Mouse (Mus musculus) adrenal gland, adult 2 months (tissue): ENCODE data around the gene Hyal5. TPM values are rescaled to one million over a fixed set of nuclear protein-coding genes. Genes with fewer than 3 reads are reported as not detected.

Experiments
- DNase-seq: peaks from one replicate; pipeline ENCODE4 v3.0.0; 2021
- long read RNA-seq: library from polyadenylated mRNA; stranded (forward); transcript quantifications from one replicate; pipeline ENCODE4 v2.0.0, GENCODE M21; 2021
- polyA plus RNA-seq: library from polyadenylated mRNA; depleted of rRNA; stranded (reverse); fragments of >200 nt; gene quantifications from 2 replicates; pipeline ENCODE4 v1.2.3, GENCODE M21; 2012; rRNA removed
- total RNA-seq, 2 experiments: library from RNA; stranded (reverse); gene quantifications; 2 replicates each; pipeline ENCODE4 v1.2.3; 2021

The Hyal5 gene
- total RNA-seq (not detected), polyA plus RNA-seq (not detected in 2 replicates)
- long read RNA-seq = 0 reads

DNA sequence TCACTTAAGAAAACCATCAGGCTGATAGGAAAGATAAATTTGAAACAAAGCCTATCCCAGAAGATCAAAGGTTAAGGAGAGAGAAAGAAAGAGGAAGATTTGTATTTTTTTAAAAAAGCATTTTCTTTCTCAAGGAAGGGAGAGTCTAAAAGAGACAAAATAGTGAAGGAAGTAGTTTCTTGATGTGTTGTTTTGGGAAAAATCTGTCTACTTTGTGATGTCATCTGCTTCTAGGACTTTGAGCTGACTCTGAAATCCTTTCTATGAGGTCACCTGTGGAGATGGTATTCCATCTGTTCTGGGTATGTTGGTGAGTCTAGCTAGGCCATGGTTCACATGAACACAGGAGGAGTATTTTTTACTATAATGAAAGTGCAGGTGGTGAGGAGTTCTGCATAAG, at the start of gene Hyal5:
Hyal5 (plus strand) TSS at position 301 of the 400 bp plus-strand sequence.
- DNase-seq = no peak

- no peak for DNase-seq
Measured at GRCm38 (mm10) chr6:24822070-24822469, 35.7 kb upstream of the Hyal5 start.

DNA sequence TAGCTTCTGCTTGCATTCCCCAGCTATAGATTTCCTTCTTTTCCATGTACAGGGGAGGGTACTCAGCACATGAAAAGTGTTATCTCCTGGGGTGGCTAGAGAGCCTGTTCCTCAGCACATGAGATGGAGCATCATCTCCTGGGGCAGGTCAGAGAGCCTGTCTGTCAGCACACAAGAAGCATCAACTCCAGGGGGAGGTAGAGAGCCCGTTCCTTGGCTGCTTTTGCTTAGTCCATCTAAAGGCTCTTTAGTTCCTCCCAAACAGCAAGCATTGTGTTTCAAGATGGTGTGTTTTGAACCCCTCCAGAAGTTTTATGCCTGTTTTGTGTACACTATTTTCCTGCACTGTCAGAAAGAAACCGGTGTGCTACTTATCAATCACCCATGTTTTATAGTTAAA, 2.5 kb downstream of the Hyal5 start:
- peak; percentile 2 for DNase-seq

DNA sequence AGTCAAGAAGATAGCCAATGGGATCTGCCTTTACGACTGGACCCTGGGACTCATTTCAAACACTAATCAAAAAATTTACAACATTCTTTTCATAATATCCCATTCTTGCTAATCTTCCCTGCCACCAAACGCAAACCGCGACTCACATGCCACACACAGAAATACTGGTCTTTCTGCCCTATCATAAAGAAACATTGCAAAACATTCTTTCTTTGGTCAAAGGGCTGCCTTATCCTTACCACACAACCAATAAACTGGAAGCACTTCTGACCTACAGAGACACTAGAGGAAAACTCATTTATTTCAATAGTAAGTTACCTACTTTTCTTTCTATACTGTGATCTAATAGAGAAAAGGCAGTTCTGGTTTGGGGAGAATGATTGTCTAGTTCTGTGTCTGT, 5.9 kb downstream of the Hyal5 start:
- no peak for DNase-seq

DNA sequence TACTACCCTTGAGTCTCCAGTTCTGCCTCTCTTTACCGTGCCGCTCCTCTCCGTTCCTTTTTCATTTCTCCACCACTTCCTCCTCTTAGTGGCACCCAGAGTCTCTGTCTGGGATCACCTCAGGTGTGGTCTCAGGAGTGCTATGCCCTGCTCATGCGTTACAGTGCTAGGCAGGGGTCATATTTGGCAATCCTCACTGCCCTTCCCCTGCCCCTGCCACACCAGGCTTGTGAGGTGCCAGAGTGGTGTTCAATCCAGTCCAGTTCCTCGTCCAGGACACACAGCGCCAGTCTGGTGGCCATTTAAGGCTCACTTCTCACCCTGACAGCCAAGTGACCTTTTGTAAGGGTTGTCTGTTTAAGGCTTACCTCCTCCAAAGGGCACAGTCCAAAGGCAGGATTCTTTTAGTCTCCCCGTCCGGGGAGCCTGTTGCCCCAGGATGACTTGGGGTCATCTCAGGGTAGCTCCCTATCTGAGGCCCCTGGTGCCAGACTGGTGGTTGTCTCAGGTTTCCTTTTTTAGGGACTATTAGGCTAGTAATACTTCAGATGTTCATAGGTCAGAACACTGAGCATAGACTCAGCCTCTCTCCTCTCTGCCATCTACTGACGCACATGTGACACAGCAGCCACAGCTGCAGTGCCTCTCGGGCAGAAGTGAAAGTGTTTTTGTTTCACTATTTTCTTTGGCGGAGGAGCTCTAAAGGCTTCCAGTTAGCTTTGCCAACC, 36.5 kb downstream of the Hyal5 start:
- DNase-seq = peak; percentile 59

GRCm38 (mm10) chr6:24894874-24895183, 37.0 kb downstream of the Hyal5 start:
- no peak for DNase-seq

DNA sequence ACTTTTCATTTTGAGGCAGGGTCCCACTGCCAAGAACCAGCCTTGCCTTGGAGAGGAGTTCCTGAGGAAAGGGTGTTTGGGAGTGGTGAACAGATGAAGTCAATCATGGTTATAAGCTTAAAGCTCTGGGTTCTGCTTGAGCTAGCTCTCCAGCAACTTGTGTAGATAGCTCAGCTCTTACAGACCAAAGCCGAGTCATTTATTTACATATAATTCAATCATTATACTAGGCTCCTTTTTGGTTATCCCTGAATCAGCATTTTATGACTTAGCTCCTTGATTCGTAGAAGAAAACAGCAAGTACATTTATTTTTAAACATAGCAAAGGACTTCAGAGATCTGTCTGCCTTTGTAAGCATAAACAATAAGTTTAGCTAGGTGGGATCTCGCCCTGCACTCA, 47.3 kb downstream of the Hyal5 start:
- no peak for DNase-seq

- no peak for DNase-seq
Measured at GRCm38 (mm10) chr6:24907824-24908223, 50.0 kb downstream of the Hyal5 start.

DNA sequence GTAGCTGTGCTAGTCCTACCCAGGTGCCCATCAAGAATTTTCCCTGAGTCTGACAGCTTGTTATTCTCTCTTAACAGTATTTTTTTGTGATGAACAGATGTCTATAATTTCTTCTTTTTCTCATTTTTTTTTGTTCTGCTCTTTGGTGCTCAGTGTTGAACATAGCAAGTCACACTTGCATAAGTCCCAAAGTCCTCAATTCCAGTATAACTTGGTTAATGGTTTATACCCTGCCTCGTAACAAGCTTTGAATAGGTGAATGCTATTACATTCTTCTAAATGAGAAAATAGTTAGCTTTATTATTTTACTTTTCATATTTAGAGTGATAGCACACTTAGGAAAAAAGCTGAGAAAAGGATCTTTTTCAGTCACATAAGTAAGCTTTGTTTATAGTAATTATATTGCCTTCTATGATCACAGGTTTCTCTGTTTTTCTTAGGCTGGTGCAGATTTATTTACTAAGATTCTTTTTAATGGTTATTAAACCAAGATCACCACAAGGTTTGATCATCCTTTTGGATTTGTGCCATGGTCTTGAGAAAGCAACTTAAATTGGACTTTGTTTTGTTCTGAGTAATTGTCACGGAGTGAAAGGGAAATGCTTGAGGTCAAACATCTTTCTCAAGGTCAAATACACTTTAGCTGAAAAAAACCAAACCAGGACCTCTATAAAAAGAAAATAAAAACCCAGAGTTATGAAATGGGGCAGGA, 52.4 kb downstream of the Hyal5 start:
- DNase-seq = no peak

- no peak for DNase-seq
Measured at GRCm38 (mm10) chr6:24910728-24911105, 52.9 kb downstream of the Hyal5 start.

GRCm38 (mm10) chr6:24913591-24913990, 55.8 kb downstream of the Hyal5 start:
- no peak for DNase-seq

DNA sequence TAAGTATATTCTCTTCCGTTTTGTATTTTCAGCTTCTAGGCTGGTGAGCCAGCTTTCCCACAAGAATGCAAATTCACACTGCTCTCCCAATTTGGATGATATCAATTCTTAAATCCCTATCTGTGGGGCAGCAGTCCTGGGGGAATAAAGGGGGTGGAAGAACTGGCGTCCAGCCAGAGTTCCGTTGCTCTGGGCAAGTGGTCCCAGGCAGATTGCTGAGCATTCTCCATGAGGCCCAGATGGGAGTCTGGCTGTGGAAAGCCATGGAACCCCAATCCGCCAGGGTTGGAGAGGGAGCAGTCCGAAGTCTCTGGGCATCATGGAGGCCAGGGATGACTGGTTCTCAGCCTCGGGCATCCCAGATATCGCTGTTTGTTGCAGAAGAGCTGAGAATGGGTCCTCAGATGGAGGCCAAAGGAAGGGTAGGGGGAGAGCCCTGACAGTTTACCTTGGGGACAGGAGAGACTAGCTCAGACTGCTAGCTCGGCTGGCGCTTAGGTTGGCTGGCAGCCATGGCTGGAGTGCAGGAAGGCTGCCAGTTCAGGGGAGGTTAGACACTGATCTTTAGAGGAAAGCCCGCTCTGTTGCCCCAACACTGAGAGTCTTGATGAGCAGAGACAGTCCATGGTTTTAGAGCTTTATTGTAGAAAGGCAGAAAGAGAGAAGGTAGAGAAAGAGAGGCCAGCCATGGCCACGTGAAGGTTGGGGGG, 67.4 kb downstream of the Hyal5 start:
- DNase-seq = no peak

Other genes starting within 250 kb of the Hyal5 start
- 10 to 100 TPM; 50.3 to 58.3 TPM for gene Wasl, start 193.0 kb upstream of the Hyal5 start, total RNA-seq
- 231 and 314 TPM in 2 replicates for gene Wasl, start 193.0 kb upstream of the Hyal5 start, polyA plus RNA-seq
- gene Hyal6, start 124.8 kb upstream of the Hyal5 start, total RNA-seq = not detected
- gene Hyal6, start 124.8 kb upstream of the Hyal5 start, polyA plus RNA-seq = not detected in 2 replicates
- gene Hyal4, start 109.7 kb upstream of the Hyal5 start, total RNA-seq = not detected
- gene Hyal4, start 109.7 kb upstream of the Hyal5 start, polyA plus RNA-seq = not detected in 2 replicates
- gene Spam1, start 66.8 kb upstream of the Hyal5 start, total RNA-seq = not detected
- gene Spam1, start 66.8 kb upstream of the Hyal5 start, polyA plus RNA-seq = not detected in 2 replicates
- gene Tmem229a, start 98.3 kb downstream of the Hyal5 start, total RNA-seq = under 1 TPM; 0.09 to 0.24 TPM
- gene Tmem229a, start 98.3 kb downstream of the Hyal5 start, polyA plus RNA-seq = 0.31 and 0.34 TPM in 2 replicates